Mouse (Mus musculus) layer of hippocampus, postnatal 25 days (tissue): ENCODE measurements at regions not wholly inside any gene's neighbourhood (a gene's known extent, or its start where the extent isn't known, plus 50 kb on each side); places are given as distances from the start of the nearest gene placed in this dataset.

ENCODE experiments used
- DNase-seq, 2 experiments: peaks; one replicate each; pipeline ENCODE4 v3.0.0; 2022; ENCODE audit warnings: mixed read lengths in 2 of 2, low spot score in 1 of 2; ENCODE audit errors: extremely low spot score in 1 of 2

- DNase-seq, result no peak
Measured at GRCm38 (mm10) chr3:49096118-49096517, 661.0 kb downstream of the Pcdh18 start.

- DNase-seq, result peak; percentile 28 to 49
Measured at GRCm38 (mm10) chr3:49093818-49094680, 663.1 kb downstream of the Pcdh18 start.

- no peak for DNase-seq
Measured at GRCm38 (mm10) chr3:49068801-49069200, 688.3 kb downstream of the Pcdh18 start.

- DNase-seq, result no peak
Measured at GRCm38 (mm10) chr3:49062081-49062480, 695.0 kb downstream of the Pcdh18 start.

- DNase-seq, result peak; percentile 5 to 10
Measured at GRCm38 (mm10) chr3:49032981-49033380, 724.1 kb downstream of the Pcdh18 start.

- DNase-seq, result peak; percentile 6 to 7
Measured at GRCm38 (mm10) chr3:49009211-49009967, 747.7 kb downstream of the Pcdh18 start.
